Mouse (Mus musculus) duodenum, adult 2 months (tissue): ENCODE measurements around the gene Mthfs. TPM values are rescaled to one million over a fixed set of nuclear protein-coding genes. Genes with fewer than 3 reads are reported as not detected.

Source experiments
- polyA plus RNA-seq: library from polyadenylated mRNA; depleted of rRNA; stranded (reverse); fragments of >200 nt; gene quantifications from 2 replicates; pipeline ENCODE4 v1.2.3, GENCODE M21; 2012; ENCODE audit warnings: low replicate concordance; rRNA removed

Mthfs gene
- 0.23 and 1.9 TPM in 2 replicates for polyA plus RNA-seq

DNA sequence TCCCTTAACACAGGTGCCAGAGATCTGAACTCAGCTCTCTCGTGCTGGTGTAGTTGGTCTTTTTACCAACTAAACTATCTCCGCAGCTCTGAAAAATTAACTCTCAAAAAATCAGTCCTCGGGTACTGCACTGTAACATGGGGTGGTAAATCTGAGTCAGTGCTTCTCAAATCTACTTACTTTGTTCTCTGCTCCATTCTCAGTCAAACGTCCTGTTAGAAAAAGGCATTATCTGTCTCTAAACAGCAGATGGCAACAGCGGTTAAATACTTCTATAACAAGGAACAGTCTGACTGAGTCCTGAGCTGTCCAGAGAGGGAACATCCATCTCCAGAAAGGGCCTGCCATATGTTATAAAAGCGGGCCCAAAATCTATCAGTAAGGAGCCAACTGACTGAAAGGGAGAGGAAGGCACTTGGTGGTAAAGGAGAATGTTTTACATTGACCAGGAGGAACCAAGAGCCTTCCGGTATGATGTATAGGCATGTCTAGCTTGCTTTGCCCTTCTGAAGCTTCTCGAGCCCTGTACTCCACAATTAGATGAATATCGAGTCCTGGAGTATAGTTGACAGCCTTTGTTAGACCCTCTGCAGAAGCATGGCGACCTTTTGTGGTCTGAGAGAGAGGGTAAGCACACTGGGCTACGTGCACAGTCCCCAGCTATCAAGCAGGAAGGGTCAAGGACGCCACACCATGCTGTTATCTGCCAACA is at the start of gene Mthfs:
Mthfs (plus strand) TSS at position 324 of the 712 bp plus-strand sequence.

DNA sequence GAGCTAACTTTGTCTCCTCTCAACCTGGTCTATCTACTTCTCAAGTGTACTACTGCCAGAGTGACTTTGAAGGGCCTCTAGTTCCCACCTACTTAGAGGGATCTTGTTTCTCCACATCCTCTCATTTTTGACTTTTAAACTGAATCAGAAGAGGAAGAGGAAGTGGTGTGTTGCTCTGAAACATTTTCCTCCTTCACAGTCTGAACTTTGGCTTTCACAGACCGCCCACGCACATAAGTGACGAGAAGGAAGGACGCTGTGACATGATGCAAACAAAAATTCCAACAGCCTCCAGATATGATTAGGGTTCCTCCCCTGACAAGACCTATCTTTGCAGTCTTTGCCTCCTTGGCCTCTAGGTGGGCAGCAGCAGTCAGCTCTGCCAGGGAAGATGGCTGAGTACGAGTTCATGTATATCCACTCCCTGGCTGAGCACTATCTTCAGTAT is 11.5 kb upstream of the Mthfs start, which contains the start of the genes Bcl2a1b and Gm29094:
Bcl2a1b (plus strand) TSS at position 241 of the 448 bp plus-strand sequence.
Gm29094 (plus strand) TSS at position 411 of the 448 bp plus-strand sequence.

Other genes with a start within 250 kb of the Mthfs start
- gene Trim43b, start 117.8 kb upstream of the Mthfs start, polyA plus RNA-seq, result not detected in 2 replicates
- gene Bcl2a1b, start 11.5 kb upstream of the Mthfs start, polyA plus RNA-seq, result 0.59 and 1.4 TPM in 2 replicates
- gene Gm29094, start 11.3 kb upstream of the Mthfs start, polyA plus RNA-seq, result not detected in 2 replicates